Mouse (Mus musculus): Measurements from ENCODE around the gene Nabp1. TPM values are rescaled to one million over a fixed set of nuclear protein-coding genes. Genes with fewer than 3 reads are reported as not detected.

The Nabp1 gene
- 3.3 and 4.1 TPM in 2 replicates for total RNA-seq (2014; rRNA removed)
- polyA plus RNA-seq (2015; fragmentation: Nextera tagmentation; extraction: Ambion mirVana), result 3.1 and 4.1 TPM in 2 replicates

- Histone ChIP-seq H3K4me1 (ENCODE audit: insufficient read depth, low read length) (no peaks in the 10 kb centered on the region), H3K4me3 (ENCODE audit: low read length) (peak within 1 kb of the TSS; percentile 71), H3K27me3 (ENCODE audit: insufficient read depth, low read length) (no peaks in the 10 kb centered on the region), H3K9me3 (ENCODE audit: low read length) (no peaks in the 10 kb centered on the region), H3K36me3 (ENCODE audit: insufficient read depth, low read length) (no peaks in the 10 kb centered on the region), H3K27ac (peak within 1 kb of the TSS; percentile 68), H3K9ac (replicated peaks; ENCODE audit: low read length) (peak within 1 kb of the TSS; percentile 58), H3K4me2 (ENCODE audit: low read depth, low read length) (peak within 1 kb of the TSS; percentile 98)
- ATAC-seq, result peak; percentile 100
- peak; percentile 72 for TF ChIP-seq CTCF (IDR thresholded peaks at IDR 0.05; ENCODE audit: low read depth)
- under 1% methylated on average over 51 of the region's 51 CpGs for WGBS
- DNase-seq (ENCODE audit: low spot score), result peak; percentile 98
Measured at GRCm38 (mm10) chr1:51478262-51479026, at the start of gene Nabp1. Gene Nabp1, minus strand, starts transcription at chr1:51478425.

GRCm38 (mm10) chr1:51525563-51526265 is 47.5 kb upstream of the Nabp1 start:
- DNase-seq (ENCODE audit: low spot score) (no peak), ATAC-seq (no peak)
- no peaks in the 10 kb centered on the region for H3K4me1 ChIP-seq (ENCODE audit: insufficient read depth, low read length)
- H3K27me3 ChIP-seq (ENCODE audit: insufficient read depth, low read length), result no peaks in the 10 kb centered on the region
- no peak overlapping the region for H3K4me2 ChIP-seq (ENCODE audit: low read depth, low read length)
- H3K27ac ChIP-seq, result no peak overlapping the region
- 75% methylated on average over 1 of the region's 1 CpGs for WGBS
- no peak overlapping the region for H3K9ac ChIP-seq (replicated peaks; ENCODE audit: low read length)
- TF ChIP-seq CTCF (IDR thresholded peaks at IDR 0.05; ENCODE audit: low read depth), result no peak
- no peaks in the 10 kb centered on the region for H3K9me3 ChIP-seq (ENCODE audit: low read length)
- H3K4me3 ChIP-seq (ENCODE audit: low read length), result no peak overlapping the region
- H3K36me3 ChIP-seq (ENCODE audit: insufficient read depth, low read length), result no peaks in the 10 kb centered on the region

GRCm38 (mm10) chr1:51521651-51522050 is 43.4 kb upstream of the Nabp1 start:
- Histone ChIP-seq H3K4me2 (ENCODE audit: low read depth, low read length) (no peak overlapping the region), H3K4me3 (ENCODE audit: low read length) (no peak overlapping the region), H3K9ac (replicated peaks; ENCODE audit: low read length) (no peak overlapping the region), H3K36me3 (ENCODE audit: insufficient read depth, low read length) (no peaks in the 10 kb centered on the region), H3K4me1 (ENCODE audit: insufficient read depth, low read length) (no peaks in the 10 kb centered on the region), H3K27me3 (ENCODE audit: insufficient read depth, low read length) (no peaks in the 10 kb centered on the region), H3K9me3 (ENCODE audit: low read length) (no peaks in the 10 kb centered on the region), H3K27ac (no peak overlapping the region)
- no peak for TF ChIP-seq CTCF (IDR thresholded peaks at IDR 0.05; ENCODE audit: low read depth)
- DNase-seq (ENCODE audit: low spot score) (peak; percentile 36), ATAC-seq (no peak)
- 34% methylated on average over 8 of the region's 8 CpGs for WGBS

- H3K9ac ChIP-seq (replicated peaks; ENCODE audit: low read length), result no peak overlapping the region
- no peak overlapping the region for H3K27ac ChIP-seq
- no peak for ATAC-seq
- no peaks in the 10 kb centered on the region for H3K4me1 ChIP-seq (ENCODE audit: insufficient read depth, low read length)
- no peak for DNase-seq (ENCODE audit: low spot score)
- 88% methylated on average over 5 of the region's 5 CpGs for WGBS
- H3K4me2 ChIP-seq (ENCODE audit: low read depth, low read length), result no peak overlapping the region
- H3K36me3 ChIP-seq (ENCODE audit: insufficient read depth, low read length), result no peaks in the 10 kb centered on the region
- TF ChIP-seq CTCF (IDR thresholded peaks at IDR 0.05; ENCODE audit: low read depth), result no peak
- H3K9me3 ChIP-seq (ENCODE audit: low read length), result no peaks in the 10 kb centered on the region
- H3K4me3 ChIP-seq (ENCODE audit: low read length), result no peak overlapping the region
- no peaks in the 10 kb centered on the region for H3K27me3 ChIP-seq (ENCODE audit: insufficient read depth, low read length)
Measured at GRCm38 (mm10) chr1:51520246-51520780, 42.1 kb upstream of the Nabp1 start.

- Histone ChIP-seq H3K9ac (replicated peaks; ENCODE audit: low read length) (no peak overlapping the region), H3K9me3 (ENCODE audit: low read length) (no peaks in the 10 kb centered on the region), H3K27ac (no peak overlapping the region), H3K4me3 (ENCODE audit: low read length) (no peak overlapping the region), H3K36me3 (ENCODE audit: insufficient read depth, low read length) (no peaks in the 10 kb centered on the region), H3K27me3 (ENCODE audit: insufficient read depth, low read length) (no peaks in the 10 kb centered on the region), H3K4me2 (ENCODE audit: low read depth, low read length) (no peak overlapping the region), H3K4me1 (ENCODE audit: insufficient read depth, low read length) (no peaks in the 10 kb centered on the region)
- DNase-seq (ENCODE audit: low spot score) (no peak), ATAC-seq (no peak)
- WGBS, result 90% methylated on average over 3 of the region's 3 CpGs
- no peak for TF ChIP-seq CTCF (IDR thresholded peaks at IDR 0.05; ENCODE audit: low read depth)
Measured at GRCm38 (mm10) chr1:51519112-51519511, 40.9 kb upstream of the Nabp1 start.

GRCm38 (mm10) chr1:51515625-51516024 is 37.4 kb upstream of the Nabp1 start:
- no peak for TF ChIP-seq CTCF (IDR thresholded peaks at IDR 0.05; ENCODE audit: low read depth)
- Histone ChIP-seq H3K4me2 (ENCODE audit: low read depth, low read length) (no peak overlapping the region), H3K9ac (replicated peaks; ENCODE audit: low read length) (no peak overlapping the region), H3K4me3 (ENCODE audit: low read length) (no peak overlapping the region), H3K27me3 (ENCODE audit: insufficient read depth, low read length) (no peaks in the 10 kb centered on the region), H3K27ac (no peak overlapping the region), H3K4me1 (ENCODE audit: insufficient read depth, low read length) (no peaks in the 10 kb centered on the region), H3K9me3 (ENCODE audit: low read length) (no peaks in the 10 kb centered on the region), H3K36me3 (ENCODE audit: insufficient read depth, low read length) (no peaks in the 10 kb centered on the region)
- peak; percentile 17 for DNase-seq (ENCODE audit: low spot score)
- WGBS, result 46% methylated on average over 2 of the region's 2 CpGs
- ATAC-seq, result no peak

Measured in hindbrain, postnatal 0 days (tissue).